Mouse (Mus musculus) MEL (cell line): ENCODE results near the gene Mtor. TPM values are rescaled to one million over a fixed set of nuclear protein-coding genes. Genes with fewer than 3 reads are reported as not detected.

Source experiments
- DNase-seq: peaks from one replicate; pipeline ENCODE4 v3.0.0; 2011; ENCODE audit warnings: low read depth, low spot score
- H3K27ac ChIP-seq: 2 replicates; pipeline ENCODE4 v1.5.1; 2012; ENCODE audit warnings: low read depth, mild to moderate bottlenecking, control low read depth, low read length, moderate library complexity; ENCODE audit not compliant: control insufficient read depth
- H3K27me3 ChIP-seq, 2 experiments: fragments of 150-350 bp in 1 of 2; sonication (generic) in 1 of 2; 2 replicates each; pipeline ENCODE4 v1.6.1; 2012; ENCODE audit warnings: low read length in 2 of 2, mild to moderate bottlenecking in 2 of 2, improper control_type of control experiment in 1 of 2, moderate library complexity in 1 of 2; ENCODE audit not compliant: insufficient read depth in 2 of 2, control insufficient read depth in 1 of 2
- H3K36me3 ChIP-seq, 2 experiments: 2 replicates each; pipeline ENCODE4 v1.6.1; 2012 to 2014; ENCODE audit warnings: low read length in 2 of 2, improper control_type of control experiment in 1 of 2, inconsistent platforms in 1 of 2, mild to moderate bottlenecking in 1 of 2; ENCODE audit not compliant: insufficient read depth in 2 of 2, control insufficient read depth in 1 of 2
- H3K4me1 ChIP-seq, 2 experiments: fragments of 150-350 bp in 1 of 2; sonication (generic) in 1 of 2; 2 replicates each; pipeline ENCODE4 v1.6.1; 2012; ENCODE audit warnings: low read length in 2 of 2, improper control_type of control experiment in 1 of 2, mild to moderate bottlenecking in 1 of 2; ENCODE audit not compliant: insufficient read depth in 2 of 2, control insufficient read depth in 1 of 2
- H3K4me3 ChIP-seq, 2 experiments: fragments of 150-350 bp in 1 of 2; sonication (generic) in 1 of 2; 2 replicates each; pipeline ENCODE4 v1.5.1; 2012; ENCODE audit warnings: low read depth in 2 of 2, low read length in 2 of 2, mild to moderate bottlenecking in 2 of 2, moderate library complexity in 2 of 2, control low read depth in 1 of 2, improper control_type of control experiment in 1 of 2; ENCODE audit not compliant: control insufficient read depth in 1 of 2, insufficient read depth in 1 of 2
- H3K79me2 ChIP-seq: 2 replicates; pipeline ENCODE4 v1.6.1; 2012; ENCODE audit warnings: mild to moderate bottlenecking, low read length, moderate library complexity; ENCODE audit not compliant: control insufficient read depth, poor library complexity, insufficient read depth
- H3K9ac ChIP-seq: 2 replicates; pipeline ENCODE4 v1.6.1; 2012; ENCODE audit warnings: low read depth, mild to moderate bottlenecking, control low read depth, low read length, moderate library complexity; ENCODE audit not compliant: control insufficient read depth, poor library complexity, severe bottlenecking
- H3K9me3 ChIP-seq: fragments of 150-350 bp; sonication (generic); replicated peaks from 2 replicates; pipeline ENCODE4 v1.6.1; 2012; ENCODE audit warnings: mild to moderate bottlenecking, low read length, improper control_type of control experiment, moderate library complexity; ENCODE audit not compliant: insufficient read depth
- BHLHE40 ChIP-seq: IDR thresholded peaks from 2 replicates; pipeline ENCODE4 v1.6.1; 2012; ENCODE audit warnings: low read depth, mild to moderate bottlenecking, inconsistent platforms, low read length, improper control_type of control experiment, borderline replicate concordance
- CHD1 ChIP-seq: IDR thresholded peaks from 2 replicates; pipeline ENCODE4 v1.6.1; 2012; ENCODE audit warnings: low read depth, mild to moderate bottlenecking, inconsistent platforms, low read length, improper control_type of control experiment
- CHD2 ChIP-seq: IDR thresholded peaks from 2 replicates; pipeline ENCODE4 v1.6.1; 2011; ENCODE audit warnings: low read length, improper control_type of control experiment
- CTCF ChIP-seq, 3 experiments: IDR thresholded peaks in 2 of 3; conservative IDR thresholded peaks in 1 of 3; 2 replicates each; pipeline ENCODE4 v1.5.1; 2011 to 2012; ENCODE audit warnings: low read length in 3 of 3, low read depth in 2 of 3, mild to moderate bottlenecking in 2 of 3, improper control_type of control experiment in 1 of 3, inconsistent platforms in 1 of 3, mixed read lengths in 1 of 3, moderate library complexity in 1 of 3; ENCODE audit not compliant: control insufficient read depth in 1 of 3, insufficient read depth in 1 of 3, poor library complexity in 1 of 3, severe bottlenecking in 1 of 3
- E2F4 ChIP-seq: IDR thresholded peaks from 2 replicates; pipeline ENCODE4 v1.6.1; 2011; ENCODE audit warnings: low read depth, low read length, improper control_type of control experiment, borderline replicate concordance
- EP300 ChIP-seq, 2 experiments: IDR thresholded peaks; 2 replicates each; pipeline ENCODE4 v1.6.1; 2011; ENCODE audit warnings: improper control_type of control experiment in 2 of 2, low read length in 2 of 2, low read depth in 1 of 2, mild to moderate bottlenecking in 1 of 2
- ETS1 ChIP-seq: IDR thresholded peaks from 2 replicates; pipeline ENCODE4 v1.6.1; 2012; ENCODE audit warnings: low read depth, mild to moderate bottlenecking, inconsistent platforms, low read length, improper control_type of control experiment, moderate library complexity
- GABPA ChIP-seq: IDR thresholded peaks from 2 replicates; pipeline ENCODE4 v1.6.1; 2012; ENCODE audit warnings: low read depth, mild to moderate bottlenecking, inconsistent platforms, low read length, improper control_type of control experiment, moderate library complexity
- GATA1 ChIP-seq: IDR thresholded peaks from 2 replicates; pipeline ENCODE4 v1.6.1; 2011; ENCODE audit warnings: low read depth, low read length, improper control_type of control experiment
- HCFC1 ChIP-seq: IDR thresholded peaks from 2 replicates; pipeline ENCODE4 v1.6.1; 2012; ENCODE audit warnings: low read depth, mild to moderate bottlenecking, inconsistent platforms, low read length, improper control_type of control experiment, moderate library complexity
- JUND ChIP-seq: IDR thresholded peaks from 2 replicates; pipeline ENCODE4 v1.6.1; 2011; ENCODE audit warnings: low read depth, mild to moderate bottlenecking, improper control_type of control experiment, low read length
- MAFK ChIP-seq: IDR thresholded peaks from 2 replicates; pipeline ENCODE4 v1.6.1; 2011; ENCODE audit warnings: low read depth, mild to moderate bottlenecking, low read length, improper control_type of control experiment, borderline replicate concordance
- MAX ChIP-seq: IDR thresholded peaks from 2 replicates; pipeline ENCODE4 v1.6.1; 2011; ENCODE audit warnings: low read length, improper control_type of control experiment
- MAZ ChIP-seq: IDR thresholded peaks from 2 replicates; pipeline ENCODE4 v1.6.1; 2012; ENCODE audit warnings: low read depth, mild to moderate bottlenecking, inconsistent platforms, low read length, improper control_type of control experiment
- MEF2A ChIP-seq: IDR thresholded peaks from 2 replicates; pipeline ENCODE4 v1.6.1; 2014; ENCODE audit warnings: low read depth, mild to moderate bottlenecking, inconsistent platforms, low read length, improper control_type of control experiment; ENCODE audit not compliant: poor library complexity, insufficient replicate concordance, severe bottlenecking; ENCODE audit errors: extremely low read depth
- MYB ChIP-seq: IDR thresholded peaks from 2 replicates; pipeline ENCODE4 v1.6.1; 2011; ENCODE audit warnings: mild to moderate bottlenecking, low read depth, low read length, improper control_type of control experiment
- MYC ChIP-seq: IDR thresholded peaks from 2 replicates; pipeline ENCODE4 v1.6.1; 2011; ENCODE audit warnings: low read depth, mild to moderate bottlenecking, low read length, improper control_type of control experiment, moderate library complexity
- NELFE ChIP-seq: IDR thresholded peaks from 2 replicates; pipeline ENCODE4 v1.6.1; 2011; ENCODE audit warnings: low read depth, low read length, improper control_type of control experiment
- POLR2AphosphoS5 ChIP-seq: IDR thresholded peaks from 2 replicates; pipeline ENCODE4 v1.6.1; 2012; ENCODE audit warnings: low read depth, borderline replicate concordance, mild to moderate bottlenecking, inconsistent platforms, low read length, moderate library complexity, mixed read lengths
- RAD21 ChIP-seq: IDR thresholded peaks from 2 replicates; pipeline ENCODE4 v1.6.1; 2011; ENCODE audit warnings: mild to moderate bottlenecking, low read depth, low read length, improper control_type of control experiment
- RCOR1 ChIP-seq: IDR thresholded peaks from 2 replicates; pipeline ENCODE4 v1.6.1; 2012; ENCODE audit warnings: low read depth, mild to moderate bottlenecking, inconsistent platforms, low read length, improper control_type of control experiment
- TAL1 ChIP-seq: IDR thresholded peaks from 2 replicates; pipeline ENCODE4 v1.6.1; 2012; ENCODE audit warnings: mild to moderate bottlenecking, inconsistent platforms, low read length, moderate library complexity, mixed read lengths
- TCF12 ChIP-seq: IDR thresholded peaks from 2 replicates; pipeline ENCODE4 v1.6.1; 2014; ENCODE audit warnings: low read depth, mild to moderate bottlenecking, inconsistent platforms, low read length, improper control_type of control experiment, moderate library complexity
- UBTF ChIP-seq: IDR thresholded peaks from 2 replicates; pipeline ENCODE4 v1.6.1; 2012; ENCODE audit warnings: low read depth, mild to moderate bottlenecking, inconsistent platforms, low read length, improper control_type of control experiment, moderate library complexity, borderline replicate concordance; ENCODE audit not compliant: insufficient read depth
- USF1 ChIP-seq: IDR thresholded peaks from 2 replicates; pipeline ENCODE4 v1.6.1; 2014; ENCODE audit warnings: low read depth, mild to moderate bottlenecking, inconsistent platforms, low read length, improper control_type of control experiment, moderate library complexity
- ZKSCAN1 ChIP-seq: IDR thresholded peaks from 2 replicates; pipeline ENCODE4 v1.6.1; 2012; ENCODE audit warnings: low read depth, mild to moderate bottlenecking, inconsistent platforms, low read length, improper control_type of control experiment, moderate library complexity
- ZNF384 ChIP-seq: IDR thresholded peaks from 2 replicates; pipeline ENCODE4 v1.6.1; 2012; ENCODE audit warnings: low read depth, mild to moderate bottlenecking, inconsistent platforms, low read length, improper control_type of control experiment
- polyA plus RNA-seq, 2 experiments: library from polyadenylated mRNA; stranded (reverse) in 1 of 2; unstranded in 1 of 2; fragments of >175 nt in 1 of 2; fragments of >200 nt in 1 of 2; gene quantifications; 2 replicates each; pipeline versions ENCODE4 v1.2.1 to v1.2.4; 2012; ENCODE audit warnings: low replicate concordance in 2 of 2, low read depth in 1 of 2; ENCODE audit not compliant: insufficient read length in 2 of 2, insufficient read depth in 1 of 2, missing spikeins in 1 of 2
- total RNA-seq: library from RNA; depleted of rRNA; stranded (reverse); fragments of 300-350 nt; gene quantifications from 2 replicates; pipeline ENCODE4 v1.2.3, GENCODE M21; 2012

The Mtor gene
- total and polyA plus RNA-seq, 3 experiments: 23.9 to 35.2 TPM; not detected in 1

DNA sequence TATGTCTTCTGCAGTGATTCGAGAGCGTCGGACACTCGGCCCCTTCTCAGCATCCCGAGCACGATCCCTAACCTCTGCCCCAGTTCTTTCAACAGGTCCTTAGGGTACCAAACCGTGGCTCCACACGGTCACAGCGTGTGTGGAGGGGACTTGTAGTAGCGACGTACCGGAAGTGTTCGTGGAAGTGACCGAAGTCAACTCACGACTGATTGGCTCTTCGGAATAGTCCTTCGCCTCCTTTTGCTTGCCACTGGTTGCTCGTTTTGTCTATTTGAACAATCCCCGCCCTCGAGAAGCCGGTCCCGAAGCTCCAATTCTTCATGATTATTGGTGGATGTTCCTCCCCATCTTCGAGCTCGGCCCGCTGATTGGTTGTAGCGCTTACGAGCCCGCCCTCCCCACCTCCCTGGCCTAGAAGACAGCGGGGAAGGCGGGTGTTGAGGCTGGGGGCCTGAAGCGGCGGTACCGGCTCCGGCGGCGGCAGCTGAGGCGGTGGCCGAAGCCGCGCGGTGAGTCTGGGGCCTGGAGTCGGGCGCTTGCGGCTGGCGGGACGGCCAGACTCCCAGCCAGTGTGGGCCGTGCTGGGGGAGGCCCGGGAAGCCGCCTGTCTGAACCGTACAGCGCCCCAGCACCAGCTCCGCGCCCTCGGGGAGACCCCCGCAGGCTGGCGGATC, at the start of gene Mtor (continued):
- TF ChIP-seq E2F4 (no peak), UBTF (0 out of 2 replicates have a peak, but pooled peaks have one; percentile 10), RCOR1 (no peak)
- TF ChIP-seq, all 39 proteins: peak for 17

DNA sequence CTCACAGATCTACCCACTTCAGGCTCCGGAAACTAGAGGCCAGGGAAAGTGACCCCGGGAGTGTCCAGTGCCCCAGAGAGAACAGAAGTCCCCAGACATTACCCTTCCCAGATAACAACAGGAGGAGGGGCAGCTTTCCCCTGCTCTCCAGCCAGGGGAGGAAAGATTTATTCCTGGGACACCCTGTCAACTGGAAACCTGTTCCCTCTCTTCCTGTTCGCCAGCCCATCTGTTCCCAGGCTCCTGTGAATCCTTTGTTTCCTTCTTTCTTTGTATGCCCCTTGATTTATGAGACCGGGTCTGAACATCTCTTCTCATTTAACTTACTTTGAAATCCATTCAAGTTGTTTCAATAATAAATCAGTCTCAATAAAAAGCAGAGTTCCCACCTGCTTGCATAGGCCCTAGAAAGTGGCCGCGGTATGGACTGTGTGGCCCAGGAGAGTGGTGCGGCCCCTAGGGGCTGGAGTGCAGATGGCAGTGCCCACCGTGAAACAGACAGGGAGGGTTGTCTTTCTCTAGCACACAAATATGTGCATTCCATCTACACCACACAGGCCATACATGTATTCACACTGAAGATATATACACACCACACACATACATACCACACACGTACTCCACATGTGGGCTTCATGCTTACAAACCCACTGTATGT, 48.8 kb upstream of the Mtor start:
- Histone ChIP-seq H3K36me3 (no peaks in the 10 kb centered on the region), H3K27ac (no peak overlapping the region), H3K4me1 (0 out of 4 replicates have a peak, but pooled peaks cover 0 to 3% of the 10 kb centered on the region in 2 experiments), H3K9me3 (no peaks in the 10 kb centered on the region), H3K79me2 (no peaks in the 10 kb centered on the region), H3K27me3 (no peaks in the 10 kb centered on the region), H3K4me3 (no peak overlapping the region), H3K9ac (no peak overlapping the region)
- no peak for DNase-seq
- TF ChIP-seq ZNF384 (no peak), ETS1 (no peak), E2F4 (no peak), MAZ (no peak), NELFE (no peak), MAFK (no peak), POLR2AphosphoS5 (no peak), RAD21 (no peak), EP300 (IDR thresholded peaks at IDR 0.05; ENCODE audit: low read depth in 1 of 2, low read length in 2 of 2) (no peak), CTCF (IDR thresholded peaks at IDR 0.05 in 2 of 3, conservative IDR thresholded peaks at IDR 0.05 in 1 of 3; ENCODE audit: control insufficient read depth in 1 of 3, insufficient read depth in 1 of 3, low read depth in 2 of 3, low read length in 3 of 3, poor library complexity in 1 of 3, severe bottlenecking in 1 of 3) (no peak), HCFC1 (no peak), MYB (no peak), TCF12 (no peak)

DNA sequence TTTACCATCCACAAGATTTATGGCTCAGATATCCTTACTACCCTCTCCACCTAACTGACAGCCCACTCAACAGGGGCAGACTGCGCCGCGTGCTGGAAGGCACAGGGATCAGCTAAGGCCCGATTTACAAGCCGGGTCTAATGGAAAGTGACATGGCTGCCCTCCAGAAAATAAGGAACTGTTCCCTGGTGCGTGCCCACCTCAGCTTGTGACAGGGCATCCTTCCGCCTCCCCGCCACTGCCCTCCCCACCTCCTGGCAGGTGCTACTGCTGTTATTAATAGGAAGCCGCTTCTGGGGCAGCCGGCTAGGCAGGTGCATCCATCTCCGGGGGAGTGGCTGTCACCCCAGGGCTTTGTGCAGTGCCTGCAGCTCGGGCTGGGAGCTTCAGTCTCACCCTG, 45.0 kb upstream of the Mtor start:
- no peak for DNase-seq
- Histone ChIP-seq H3K27ac (no peak overlapping the region), H3K4me3 (no peak overlapping the region), H3K9me3 (no peaks in the 10 kb centered on the region), H3K4me1 (0 out of 4 replicates have a peak, but pooled peaks cover 0 to 3% of the 10 kb centered on the region in 2 experiments), H3K27me3 (no peaks in the 10 kb centered on the region), H3K9ac (no peak overlapping the region), H3K79me2 (no peaks in the 10 kb centered on the region), H3K36me3 (no peaks in the 10 kb centered on the region)
- no peak for TF ChIP-seq GATA1
- no peak for TF ChIP-seq USF1
- TF ChIP-seq JUND: no peak
- TF ChIP-seq TAL1: no peak
- TF ChIP-seq MYC: no peak
- TF ChIP-seq MEF2A: no peak
- no peak for TF ChIP-seq ZNF384
- TF ChIP-seq CHD1: no peak
- TF ChIP-seq MAX: no peak
- no peak for TF ChIP-seq RAD21
- no peak for TF ChIP-seq ZKSCAN1
- no peak for TF ChIP-seq GABPA
- TF ChIP-seq MAZ: no peak
- no peak for TF ChIP-seq UBTF
- no peak for TF ChIP-seq BHLHE40
- TF ChIP-seq CTCF (IDR thresholded peaks at IDR 0.05 in 2 of 3, conservative IDR thresholded peaks at IDR 0.05 in 1 of 3; ENCODE audit: control insufficient read depth in 1 of 3, insufficient read depth in 1 of 3, low read depth in 2 of 3, low read length in 3 of 3, poor library complexity in 1 of 3, severe bottlenecking in 1 of 3): no peak
- TF ChIP-seq CHD2: no peak
